Mouse (Mus musculus) MEL (cell line): ENCODE measurements around the gene Slc1a7. TPM values are rescaled to one million over a fixed set of nuclear protein-coding genes. Genes with fewer than 3 reads are reported as not detected.

Experiments
- DNase-seq: peaks from one replicate; pipeline ENCODE4 v3.0.0; 2011; ENCODE audit warnings: low read depth, low spot score
- H3K27ac ChIP-seq: 2 replicates; pipeline ENCODE4 v1.5.1; 2012; ENCODE audit warnings: low read depth, mild to moderate bottlenecking, control low read depth, low read length, moderate library complexity; ENCODE audit not compliant: control insufficient read depth
- H3K27me3 ChIP-seq, 2 experiments: fragments of 150-350 bp in 1 of 2; sonication (generic) in 1 of 2; 2 replicates each; pipeline ENCODE4 v1.6.1; 2012; ENCODE audit warnings: low read length in 2 of 2, mild to moderate bottlenecking in 2 of 2, improper control_type of control experiment in 1 of 2, moderate library complexity in 1 of 2; ENCODE audit not compliant: insufficient read depth in 2 of 2, control insufficient read depth in 1 of 2
- H3K36me3 ChIP-seq, 2 experiments: 2 replicates each; pipeline ENCODE4 v1.6.1; 2012 to 2014; ENCODE audit warnings: low read length in 2 of 2, improper control_type of control experiment in 1 of 2, inconsistent platforms in 1 of 2, mild to moderate bottlenecking in 1 of 2; ENCODE audit not compliant: insufficient read depth in 2 of 2, control insufficient read depth in 1 of 2
- H3K4me1 ChIP-seq, 2 experiments: fragments of 150-350 bp in 1 of 2; sonication (generic) in 1 of 2; 2 replicates each; pipeline ENCODE4 v1.6.1; 2012; ENCODE audit warnings: low read length in 2 of 2, improper control_type of control experiment in 1 of 2, mild to moderate bottlenecking in 1 of 2; ENCODE audit not compliant: insufficient read depth in 2 of 2, control insufficient read depth in 1 of 2
- H3K4me3 ChIP-seq, 2 experiments: fragments of 150-350 bp in 1 of 2; sonication (generic) in 1 of 2; 2 replicates each; pipeline ENCODE4 v1.5.1; 2012; ENCODE audit warnings: low read depth in 2 of 2, low read length in 2 of 2, mild to moderate bottlenecking in 2 of 2, moderate library complexity in 2 of 2, control low read depth in 1 of 2, improper control_type of control experiment in 1 of 2; ENCODE audit not compliant: control insufficient read depth in 1 of 2, insufficient read depth in 1 of 2
- H3K79me2 ChIP-seq: 2 replicates; pipeline ENCODE4 v1.6.1; 2012; ENCODE audit warnings: mild to moderate bottlenecking, low read length, moderate library complexity; ENCODE audit not compliant: control insufficient read depth, poor library complexity, insufficient read depth
- H3K9ac ChIP-seq: 2 replicates; pipeline ENCODE4 v1.6.1; 2012; ENCODE audit warnings: low read depth, mild to moderate bottlenecking, control low read depth, low read length, moderate library complexity; ENCODE audit not compliant: control insufficient read depth, poor library complexity, severe bottlenecking
- H3K9me3 ChIP-seq: fragments of 150-350 bp; sonication (generic); replicated peaks from 2 replicates; pipeline ENCODE4 v1.6.1; 2012; ENCODE audit warnings: mild to moderate bottlenecking, low read length, improper control_type of control experiment, moderate library complexity; ENCODE audit not compliant: insufficient read depth
- CHD1 ChIP-seq: IDR thresholded peaks from 2 replicates; pipeline ENCODE4 v1.6.1; 2012; ENCODE audit warnings: low read depth, mild to moderate bottlenecking, inconsistent platforms, low read length, improper control_type of control experiment
- CHD2 ChIP-seq: IDR thresholded peaks from 2 replicates; pipeline ENCODE4 v1.6.1; 2011; ENCODE audit warnings: low read length, improper control_type of control experiment
- CTCF ChIP-seq, 3 experiments: IDR thresholded peaks in 2 of 3; conservative IDR thresholded peaks in 1 of 3; 2 replicates each; pipeline ENCODE4 v1.5.1; 2011 to 2012; ENCODE audit warnings: low read length in 3 of 3, low read depth in 2 of 3, mild to moderate bottlenecking in 2 of 3, improper control_type of control experiment in 1 of 3, inconsistent platforms in 1 of 3, mixed read lengths in 1 of 3, moderate library complexity in 1 of 3; ENCODE audit not compliant: control insufficient read depth in 1 of 3, insufficient read depth in 1 of 3, poor library complexity in 1 of 3, severe bottlenecking in 1 of 3
- E2F4 ChIP-seq: IDR thresholded peaks from 2 replicates; pipeline ENCODE4 v1.6.1; 2011; ENCODE audit warnings: low read depth, low read length, improper control_type of control experiment, borderline replicate concordance
- ELF1 ChIP-seq: IDR thresholded peaks from 2 replicates; pipeline ENCODE4 v1.6.1; 2014; ENCODE audit warnings: low read depth, mild to moderate bottlenecking, inconsistent platforms, low read length, improper control_type of control experiment, moderate library complexity
- EP300 ChIP-seq, 2 experiments: IDR thresholded peaks; 2 replicates each; pipeline ENCODE4 v1.6.1; 2011; ENCODE audit warnings: improper control_type of control experiment in 2 of 2, low read length in 2 of 2, low read depth in 1 of 2, mild to moderate bottlenecking in 1 of 2
- ETS1 ChIP-seq: IDR thresholded peaks from 2 replicates; pipeline ENCODE4 v1.6.1; 2012; ENCODE audit warnings: low read depth, mild to moderate bottlenecking, inconsistent platforms, low read length, improper control_type of control experiment, moderate library complexity
- JUND ChIP-seq: IDR thresholded peaks from 2 replicates; pipeline ENCODE4 v1.6.1; 2011; ENCODE audit warnings: low read depth, mild to moderate bottlenecking, improper control_type of control experiment, low read length
- MAFK ChIP-seq: IDR thresholded peaks from 2 replicates; pipeline ENCODE4 v1.6.1; 2011; ENCODE audit warnings: low read depth, mild to moderate bottlenecking, low read length, improper control_type of control experiment, borderline replicate concordance
- MAX ChIP-seq: IDR thresholded peaks from 2 replicates; pipeline ENCODE4 v1.6.1; 2011; ENCODE audit warnings: low read length, improper control_type of control experiment
- MYC ChIP-seq: IDR thresholded peaks from 2 replicates; pipeline ENCODE4 v1.6.1; 2011; ENCODE audit warnings: low read depth, mild to moderate bottlenecking, low read length, improper control_type of control experiment, moderate library complexity
- RCOR1 ChIP-seq: IDR thresholded peaks from 2 replicates; pipeline ENCODE4 v1.6.1; 2012; ENCODE audit warnings: low read depth, mild to moderate bottlenecking, inconsistent platforms, low read length, improper control_type of control experiment
- SMC3 ChIP-seq: IDR thresholded peaks from 2 replicates; pipeline ENCODE4 v1.6.1; 2011; ENCODE audit warnings: low read depth, low read length, improper control_type of control experiment
- TAL1 ChIP-seq: IDR thresholded peaks from 2 replicates; pipeline ENCODE4 v1.6.1; 2012; ENCODE audit warnings: mild to moderate bottlenecking, inconsistent platforms, low read length, moderate library complexity, mixed read lengths
- USF2 ChIP-seq, 2 experiments: IDR thresholded peaks; 2 replicates each; pipeline ENCODE4 v1.6.1; 2011 to 2012; ENCODE audit warnings: improper control_type of control experiment in 2 of 2, low read length in 2 of 2, borderline replicate concordance in 1 of 2, inconsistent platforms in 1 of 2, low read depth in 1 of 2, mild to moderate bottlenecking in 1 of 2; ENCODE audit not compliant: insufficient read depth in 1 of 2
- ZC3H11A ChIP-seq: IDR thresholded peaks from 2 replicates; pipeline ENCODE4 v1.6.1; 2012; ENCODE audit warnings: low read depth, mild to moderate bottlenecking, inconsistent platforms, low read length, improper control_type of control experiment
- ZMIZ1 ChIP-seq: IDR thresholded peaks from 2 replicates; pipeline ENCODE4 v1.6.1; 2012; ENCODE audit warnings: low read depth, mild to moderate bottlenecking, inconsistent platforms, low read length, improper control_type of control experiment, moderate library complexity
- polyA plus RNA-seq, 2 experiments: library from polyadenylated mRNA; stranded (reverse) in 1 of 2; unstranded in 1 of 2; fragments of >175 nt in 1 of 2; fragments of >200 nt in 1 of 2; gene quantifications; 2 replicates each; pipeline versions ENCODE4 v1.2.1 to v1.2.4; 2012; ENCODE audit warnings: low replicate concordance in 2 of 2, low read depth in 1 of 2; ENCODE audit not compliant: insufficient read length in 2 of 2, insufficient read depth in 1 of 2, missing spikeins in 1 of 2
- total RNA-seq: library from RNA; depleted of rRNA; stranded (reverse); fragments of 300-350 nt; gene quantifications from 2 replicates; pipeline ENCODE4 v1.2.3, GENCODE M21; 2012

Slc1a7 gene
- total and polyA plus RNA-seq, 3 experiments: 0.68 TPM; not detected in 2

DNA sequence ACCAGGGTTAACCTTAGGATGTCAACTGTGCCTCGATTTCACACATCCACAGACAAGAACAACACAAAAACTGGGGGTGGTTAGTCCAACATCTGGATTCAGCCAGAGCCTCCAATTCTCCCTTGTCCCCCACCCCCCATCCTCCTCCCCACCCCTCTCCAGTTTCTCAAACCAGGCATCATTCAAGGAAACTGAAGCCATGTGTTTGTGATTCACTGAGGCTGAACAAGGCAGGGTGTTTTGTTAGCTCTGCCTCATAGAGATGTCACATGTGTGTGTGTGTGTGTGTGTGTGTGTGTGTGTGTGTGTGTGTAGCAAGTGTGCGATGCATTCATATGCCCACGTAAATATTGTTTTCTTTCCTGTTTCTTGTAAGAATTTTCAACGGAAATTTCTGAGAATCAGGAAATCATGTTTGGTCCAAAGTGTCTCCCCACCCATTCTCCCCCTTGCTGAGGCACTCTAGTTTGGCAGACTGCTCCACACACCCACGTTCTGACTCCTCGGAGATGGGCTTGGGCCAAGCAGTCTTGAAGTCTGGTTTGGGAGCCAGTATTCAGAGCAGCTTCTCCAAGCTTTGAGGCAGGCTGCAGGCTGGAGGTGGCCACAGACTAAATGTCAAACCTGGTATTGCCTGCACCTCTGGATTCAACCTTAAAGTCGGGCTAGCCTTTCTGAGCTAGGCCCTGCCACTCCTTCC is 16.3 kb downstream of the Slc1a7 start:
- Histone ChIP-seq H3K79me2 (no peaks in the 10 kb centered on the region), H3K9ac (no peak overlapping the region), H3K27me3 (no peaks in the 10 kb centered on the region), H3K4me1 (peaks cover 0 to 45% of the 10 kb centered on the region in 2 experiments; a peak in 2 of 4 replicates), H3K36me3 (peaks cover 0 to 18% of the 10 kb centered on the region in 2 experiments; a peak in 2 of 4 replicates), H3K9me3 (no peaks in the 10 kb centered on the region), H3K4me3 (no peak overlapping the region), H3K27ac (no peak overlapping the region)
- TF ChIP-seq ZC3H11A: no peak
- TF ChIP-seq ZMIZ1: no peak
- TF ChIP-seq SMC3: no peak
- no peak for TF ChIP-seq CHD2
- no peak for TF ChIP-seq TAL1
- no peak for TF ChIP-seq MYC
- TF ChIP-seq MAFK: no peak
- TF ChIP-seq JUND: no peak
- no peak for TF ChIP-seq USF2 (IDR thresholded peaks at IDR 0.05; ENCODE audit: borderline replicate concordance in 1 of 2, insufficient read depth in 1 of 2, low read depth in 1 of 2, low read length in 2 of 2)
- no peak for TF ChIP-seq RCOR1
- no peak for TF ChIP-seq MAX
- DNase-seq: no peak

DNA sequence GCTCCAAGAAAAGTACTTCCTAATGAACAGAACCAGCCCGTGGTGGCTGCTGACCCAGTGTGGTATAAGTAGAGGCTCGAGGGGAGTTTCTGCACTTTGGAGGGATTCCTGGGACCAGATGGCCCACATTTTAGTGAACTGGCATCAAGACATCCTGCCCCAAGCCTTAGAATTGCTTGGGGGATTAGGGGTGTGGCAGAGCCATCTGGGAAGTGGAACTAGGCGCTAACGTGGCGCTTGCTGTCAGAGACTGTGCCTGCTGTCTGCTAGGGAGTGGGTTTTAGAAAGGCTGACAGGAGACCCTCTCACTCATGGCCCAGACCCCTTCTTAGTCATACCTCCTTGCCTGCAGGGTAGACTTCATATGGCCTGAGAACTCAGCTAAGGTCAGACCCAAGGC is 17.7 kb downstream of the Slc1a7 start:
- H3K79me2 ChIP-seq: no peaks in the 10 kb centered on the region
- H3K36me3 ChIP-seq: peaks cover 0 to 18% of the 10 kb centered on the region in 2 experiments; a peak in 2 of 4 replicates
- no peak for TF ChIP-seq E2F4
- TF ChIP-seq USF2 (IDR thresholded peaks at IDR 0.05; ENCODE audit: borderline replicate concordance in 1 of 2, insufficient read depth in 1 of 2, low read depth in 1 of 2, low read length in 2 of 2): no peak
- no peak for TF ChIP-seq ETS1
- TF ChIP-seq ELF1: no peak
- TF ChIP-seq TAL1: no peak
- TF ChIP-seq CTCF (IDR thresholded peaks at IDR 0.05 in 2 of 3, conservative IDR thresholded peaks at IDR 0.05 in 1 of 3; ENCODE audit: control insufficient read depth in 1 of 3, insufficient read depth in 1 of 3, low read depth in 2 of 3, low read length in 3 of 3, poor library complexity in 1 of 3, severe bottlenecking in 1 of 3): no peak
- no peak for TF ChIP-seq EP300 (IDR thresholded peaks at IDR 0.05; ENCODE audit: low read depth in 1 of 2, low read length in 2 of 2)
- TF ChIP-seq CHD1: no peak
- no peak overlapping the region for H3K27ac ChIP-seq
- peaks cover 1 to 4% of the 10 kb centered on the region in 2 experiments; a peak in 3 of 4 replicates for H3K27me3 ChIP-seq
- no peak overlapping the region for H3K4me3 ChIP-seq
- H3K4me1 ChIP-seq: peaks cover 0 to 45% of the 10 kb centered on the region in 2 experiments; a peak in 2 of 4 replicates
- no peak for DNase-seq
- no peaks in the 10 kb centered on the region for H3K9me3 ChIP-seq
- H3K9ac ChIP-seq: no peak overlapping the region
